Mouse (Mus musculus): Measurements from ENCODE around the gene Rnf144b.

DNA sequence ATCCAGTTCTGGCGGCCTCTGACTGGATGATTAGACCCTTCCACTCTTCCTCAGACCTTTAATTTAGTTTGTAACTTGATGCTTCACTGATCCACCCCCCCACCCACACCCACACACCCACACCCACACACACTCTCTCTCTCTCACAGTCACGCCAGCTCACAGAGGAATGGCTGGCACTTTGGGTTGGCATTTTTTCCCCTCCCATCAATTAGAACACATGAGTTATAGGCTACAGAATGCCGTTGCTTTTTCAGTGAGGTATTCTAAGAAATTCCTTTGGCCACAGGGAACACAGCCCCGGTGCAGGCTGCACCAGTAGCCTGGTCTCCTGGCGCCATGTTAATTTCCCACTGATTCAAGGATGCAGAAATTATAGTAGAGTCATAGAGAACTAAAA, 3.1 kb downstream of the Rnf144b start:
- TF ChIP-seq POLR2A (IDR thresholded peaks at IDR 0.05; ENCODE audit: borderline replicate concordance, control insufficient read depth, low read depth, low read length) = no peak
- TF ChIP-seq CTCF (IDR thresholded peaks at IDR 0.05; ENCODE audit: control insufficient read depth, insufficient read depth, low read length) = no peak

All from bone marrow, adult 2 months (tissue).